Mouse (Mus musculus) urinary bladder, postnatal 4 days (tissue): ENCODE measurements at regions not wholly inside any gene's neighbourhood (a gene's known extent, or its start where the extent isn't known, plus 50 kb on each side); places are given as distances from the start of the nearest gene placed in this dataset.

Source experiments
- DNase-seq, 2 experiments: peaks; one replicate each; pipeline ENCODE4 v3.0.0; 2021 to 2022; ENCODE audit warnings: low spot score in 2 of 2

- no peak for DNase-seq
Observed at GRCm38 (mm10) chr5:35165459-35165858, 59.9 kb upstream of the Lrpap1 start.

- DNase-seq, result no peak
Observed at GRCm38 (mm10) chr5:35162607-35163006, 57.0 kb upstream of the Lrpap1 start.

GRCm38 (mm10) chr5:35162120-35162519, 56.6 kb upstream of the Lrpap1 start:
- DNase-seq, result no peak

GRCm38 (mm10) chr5:35160929-35161815, 55.6 kb upstream of the Lrpap1 start:
- no peak for DNase-seq

GRCm38 (mm10) chr5:35159854-35160253, 54.3 kb upstream of the Lrpap1 start:
- DNase-seq, result no peak

GRCm38 (mm10) chr5:35159178-35159661, 53.7 kb upstream of the Lrpap1 start:
- DNase-seq, result no peak

GRCm38 (mm10) chr5:35158346-35159047, 52.9 kb upstream of the Lrpap1 start:
- DNase-seq, result no peak

GRCm38 (mm10) chr5:35156371-35156770, 50.8 kb upstream of the Lrpap1 start:
- no peak for DNase-seq

GRCm38 (mm10) chr5:35155717-35156116, 50.2 kb upstream of the Lrpap1 start:
- no peak for DNase-seq
